30 mouse cellular contexts compared by ENCODE assay signal in genomic region chr17:71049292-71049691, GRCm38 (mm10).
"Had no signal": no experiment of that assay in that cellular context is flagged by ENCODE, and none has a peak within 500 bp of the region (broad histone marks: within the 10 kb centered on the region; RNA-seq: fewer than 3 reads in every experiment).

No protein-coding gene starts in this region.

- ATAC-seq: liver, postnatal 0 days; lung, postnatal 0 days; midbrain, embryonic 13.5 days; midbrain, embryonic 15.5 days; midbrain, embryonic 16.5 days had no signal

- H3K27ac ChIP-seq: left cerebral cortex, adult 2 months; limb, embryonic 10.5 days; limb, embryonic 12.5 days; limb, embryonic 13.5 days; limb, embryonic 15.5 days; liver, embryonic 13.5 days; liver, embryonic 14.5 days; liver, embryonic 15.5 days; lung, embryonic 15.5 days; macrophage; midbrain, embryonic 10.5 days; midbrain, embryonic 12.5 days; midbrain, embryonic 13.5 days; midbrain, embryonic 15.5 days; neural tube, embryonic 12.5 days had no signal

- H3K4me2 ChIP-seq: limb, embryonic 12.5 days; limb, embryonic 13.5 days; limb, embryonic 15.5 days; liver, embryonic 11.5 days; liver, embryonic 13.5 days; liver, embryonic 15.5 days; lung, embryonic 14.5 days; lung, embryonic 15.5 days; midbrain, embryonic 11.5 days; midbrain, embryonic 12.5 days; midbrain, embryonic 13.5 days; midbrain, embryonic 15.5 days; neural tube, embryonic 12.5 days had no signal

- DNase-seq: left cerebral cortex, postnatal 4 days; liver; liver, embryonic 13.5 days; liver, postnatal 0 days; lung, adult 18-20 months; lung, adult 2 months; lung, embryonic 14.5 days; lung, postnatal 10 days; lung, postnatal 14 days; lung, postnatal 4 days; midbrain, embryonic 14.5 days had no signal

- H3K4me1 ChIP-seq: limb, embryonic 10.5 days; limb, embryonic 13.5 days; limb, embryonic 15.5 days; liver, embryonic 15.5 days; lung, embryonic 15.5 days; midbrain, embryonic 10.5 days; midbrain, embryonic 12.5 days; midbrain, embryonic 13.5 days; midbrain, embryonic 15.5 days; neural tube, embryonic 12.5 days had no signal

- H3K9ac ChIP-seq: limb, embryonic 12.5 days; limb, embryonic 13.5 days; limb, embryonic 15.5 days; liver, embryonic 13.5 days; liver, embryonic 14.5 days; liver, embryonic 15.5 days; liver, postnatal 0 days; lung, embryonic 14.5 days; lung, embryonic 15.5 days; midbrain, embryonic 12.5 days; midbrain, embryonic 13.5 days; midbrain, embryonic 15.5 days; neural tube, embryonic 12.5 days had no signal

- H3K27me3 ChIP-seq: limb, embryonic 12.5 days; limb, embryonic 13.5 days; limb, embryonic 15.5 days; liver, embryonic 13.5 days; liver, embryonic 15.5 days; lung, embryonic 15.5 days; megakaryocyte, embryonic 14.5 days; midbrain, embryonic 12.5 days; midbrain, embryonic 13.5 days; midbrain, embryonic 15.5 days; neural tube, embryonic 12.5 days had no signal

- H3K36me3 ChIP-seq: limb, embryonic 10.5 days; limb, embryonic 12.5 days; limb, embryonic 13.5 days; limb, embryonic 15.5 days; liver, embryonic 13.5 days; liver, embryonic 15.5 days; lung, embryonic 15.5 days; midbrain, embryonic 10.5 days; midbrain, embryonic 12.5 days; midbrain, embryonic 13.5 days; midbrain, embryonic 15.5 days; neural tube, embryonic 12.5 days had no signal

- H3K9me3 ChIP-seq: limb, embryonic 10.5 days; limb, embryonic 12.5 days; limb, embryonic 13.5 days; limb, embryonic 15.5 days; liver, embryonic 13.5 days; liver, embryonic 15.5 days; lung, embryonic 15.5 days; megakaryocyte, embryonic 14.5 days; midbrain, embryonic 10.5 days; midbrain, embryonic 12.5 days; midbrain, embryonic 13.5 days; midbrain, embryonic 15.5 days; neural tube, embryonic 12.5 days had no signal

- H3K4me3 ChIP-seq: left cerebral cortex, adult 2 months; limb, embryonic 10.5 days; limb, embryonic 12.5 days; limb, embryonic 13.5 days; limb, embryonic 15.5 days; liver, embryonic 13.5 days; liver, embryonic 15.5 days; lung, embryonic 15.5 days; megakaryocyte, embryonic 14.5 days; midbrain, embryonic 10.5 days; midbrain, embryonic 12.5 days; midbrain, embryonic 13.5 days; midbrain, embryonic 15.5 days; neural tube, embryonic 12.5 days had no signal
